Mouse (Mus musculus) WW6 (cell line): ENCODE data around the gene Gal.
A peak's percentile ranks its signal among the peaks of the same experiment; 100 is the strongest.

Experiments used
- DNase-seq: peaks from one replicate; pipeline ENCODE4 v3.0.0-alpha.2; 2013; ENCODE audit warnings: low read depth, low spot score

The Gal gene

DNA sequence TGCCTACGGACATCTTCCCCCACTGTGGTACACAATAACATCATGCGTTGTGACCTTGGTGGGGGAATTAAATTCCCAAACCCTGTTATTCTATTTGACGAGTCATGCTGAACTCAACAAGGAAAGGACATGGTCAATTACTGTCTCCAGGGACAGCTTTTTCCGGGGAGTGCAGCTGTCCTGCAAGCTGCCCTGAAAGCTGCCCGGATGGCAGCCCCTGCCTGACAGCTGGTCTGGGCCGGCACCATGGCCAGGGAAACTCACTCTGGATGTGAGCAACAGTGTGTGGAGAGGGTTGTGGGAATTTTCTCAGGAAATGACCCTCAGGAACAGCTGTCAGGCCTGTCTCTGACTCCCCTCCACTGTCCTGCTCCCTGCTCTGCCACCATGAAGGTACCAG, 8.1 kb upstream of the Gal start:
- no peak for DNase-seq

DNA sequence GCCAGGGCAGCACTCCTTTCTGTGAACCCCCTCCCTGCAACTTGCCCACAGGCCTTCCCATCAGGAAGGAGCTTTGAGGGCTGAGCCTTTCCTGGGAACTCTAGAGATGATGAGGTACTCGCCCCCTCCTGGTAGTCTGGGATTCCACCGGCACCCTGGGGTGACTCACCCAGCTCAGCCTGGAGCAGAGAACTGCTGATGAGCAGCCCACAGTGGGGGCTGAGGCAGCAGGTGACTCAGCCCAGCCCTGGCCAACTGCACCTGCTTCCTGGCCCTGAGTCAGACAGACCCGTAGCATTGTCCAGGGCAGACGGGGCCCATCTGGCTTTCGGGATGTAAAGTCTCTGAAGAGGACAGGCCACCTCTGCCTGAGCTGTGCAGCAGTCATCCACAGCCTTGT, 4.9 kb upstream of the Gal start:
- DNase-seq: no peak

GRCm38 (mm10) chr19:3405531-3406281, 8.6 kb downstream of the Gal start:
- no peak for DNase-seq

DNA sequence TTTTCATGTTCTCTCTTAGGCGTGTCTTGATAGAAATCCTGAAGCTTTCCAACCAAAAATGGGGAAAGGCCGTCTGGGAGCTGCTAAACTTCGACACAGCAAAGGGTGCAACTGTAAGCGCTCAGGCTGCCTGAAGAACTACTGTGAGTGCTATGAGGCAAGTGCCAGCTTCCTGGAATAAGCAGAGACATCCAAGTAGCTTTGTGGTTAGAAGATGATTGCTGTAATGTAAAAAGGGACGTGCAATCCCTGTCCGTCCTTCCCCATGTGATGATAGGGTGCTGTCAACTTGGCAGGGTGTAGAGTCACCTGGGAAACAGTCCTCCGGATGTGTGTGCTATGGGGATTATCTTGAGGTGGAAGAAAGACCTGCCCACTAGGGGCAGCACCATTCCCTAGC, 10.3 kb downstream of the Gal start:
- DNase-seq: no peak

GRCm38 (mm10) chr19:3402390-3402789, 12.0 kb downstream of the Gal start:
- DNase-seq: no peak

- no peak for DNase-seq
Measured at GRCm38 (mm10) chr19:3401943-3402342, 12.4 kb downstream of the Gal start.

DNA sequence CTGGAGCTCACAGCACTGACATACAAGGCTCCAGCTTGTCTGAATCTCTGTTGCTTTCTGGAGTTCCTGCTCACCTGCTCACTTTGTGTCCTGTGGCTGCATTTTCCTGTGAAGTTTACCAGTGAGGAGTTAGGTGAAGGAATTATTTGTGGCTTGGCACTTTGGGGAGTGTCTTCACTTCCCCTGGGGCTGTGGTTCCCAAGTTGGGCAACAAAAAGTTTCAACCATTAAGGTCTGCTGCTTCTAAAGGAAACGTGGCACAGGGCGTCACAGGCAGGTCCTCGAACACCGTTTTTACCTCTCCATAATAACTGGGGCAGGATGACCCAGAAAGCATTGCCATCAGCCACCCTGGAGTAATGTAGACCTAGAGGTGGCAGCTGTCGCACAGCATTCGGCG, 12.8 kb downstream of the Gal start:
- no peak for DNase-seq

DNA sequence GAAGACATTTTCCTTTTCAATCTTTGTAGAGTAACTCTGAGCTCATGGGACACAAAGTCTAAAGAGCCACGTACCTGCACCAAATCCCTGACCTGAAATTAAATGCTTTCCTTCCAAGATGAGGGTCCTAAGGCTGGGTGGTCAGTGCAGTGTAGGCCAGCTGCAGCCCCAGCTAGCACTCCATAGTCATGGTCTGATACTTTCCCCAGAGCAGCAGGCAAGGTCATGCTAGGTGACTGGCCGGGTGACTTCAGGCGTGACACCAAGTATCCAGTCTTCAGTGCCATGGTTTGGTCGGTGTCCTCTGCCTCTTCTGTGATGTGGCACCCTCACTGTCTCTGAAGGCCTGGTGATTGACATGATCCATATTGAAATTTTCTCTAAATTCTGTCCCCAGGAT, 14.3 kb downstream of the Gal start:
- DNase-seq: no peak

DNA sequence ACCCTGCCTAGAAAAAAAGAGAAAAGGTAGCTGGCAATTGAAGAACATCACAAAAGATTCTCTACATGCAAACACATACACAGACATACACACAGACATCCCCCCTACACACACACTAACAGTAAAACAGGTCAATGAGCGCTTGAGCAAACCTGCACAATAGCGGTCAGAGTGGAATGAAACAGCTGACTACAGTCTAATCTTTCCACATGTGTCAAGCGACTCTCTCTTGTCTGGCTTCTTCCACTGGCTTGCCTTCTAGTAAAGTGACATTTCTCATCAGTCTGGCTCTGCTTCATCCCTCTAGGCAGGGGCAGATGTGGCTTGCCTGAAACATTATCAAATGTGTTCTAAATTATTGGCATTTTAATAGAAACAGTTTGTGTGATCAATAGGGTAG, 20.1 kb downstream of the Gal start:
- no peak for DNase-seq

- DNase-seq: no peak
Measured at GRCm38 (mm10) chr19:3392384-3392783, 22.0 kb downstream of the Gal start.

DNA sequence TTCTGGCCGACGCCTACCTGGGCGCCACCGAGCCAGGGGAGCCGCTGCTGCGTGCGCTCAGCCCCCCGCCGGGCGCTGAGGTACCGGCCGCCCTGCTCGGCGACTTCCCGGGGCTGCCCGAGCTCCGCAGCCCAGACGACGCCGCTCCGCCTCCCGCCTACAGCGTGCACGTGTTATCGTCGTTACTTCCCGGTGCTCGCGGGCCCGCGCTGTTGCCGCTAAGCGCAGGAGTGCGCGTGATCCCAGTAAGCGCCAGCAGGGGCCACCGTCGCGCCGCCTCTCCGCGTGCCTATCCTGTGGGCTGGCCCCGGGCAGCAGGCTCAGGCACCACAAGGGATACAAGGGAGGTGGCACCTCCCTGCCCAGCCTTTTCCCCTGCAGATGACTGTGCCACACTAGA, 25.3 kb downstream of the Gal start:
- DNase-seq: peak; percentile 61

DNA sequence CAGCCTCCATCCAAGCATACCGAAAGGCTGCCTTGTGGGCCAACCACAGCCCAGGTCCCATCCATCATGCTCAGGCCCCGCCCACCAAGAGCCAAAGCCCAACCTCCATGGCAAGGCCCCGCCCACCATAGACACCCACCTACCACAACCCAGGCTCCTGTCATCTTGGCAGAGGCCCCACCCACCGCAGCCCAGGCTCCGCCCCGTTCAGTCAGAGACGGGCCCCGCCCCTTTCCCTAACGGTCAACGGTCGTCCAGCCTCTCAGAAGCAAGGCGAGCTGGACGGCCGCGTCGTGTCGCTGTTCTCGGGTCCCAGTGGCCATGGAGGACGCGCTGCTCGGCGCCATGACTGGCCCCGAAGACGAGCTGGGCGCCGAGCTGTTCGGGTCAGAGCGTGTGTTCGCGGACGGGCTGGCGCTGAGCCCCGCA, 25.7 kb downstream of the Gal start, which contains the start of gene Tesmin:
Gene Tesmin (plus strand): TSS at position 229 of the 429 bp plus-strand sequence.
- peak; percentile 89 for DNase-seq

- DNase-seq: no peak
Measured at GRCm38 (mm10) chr19:3388061-3388460, 26.3 kb downstream of the Gal start.

- DNase-seq: no peak
Measured at GRCm38 (mm10) chr19:3378614-3379013, 35.7 kb downstream of the Gal start.

DNA sequence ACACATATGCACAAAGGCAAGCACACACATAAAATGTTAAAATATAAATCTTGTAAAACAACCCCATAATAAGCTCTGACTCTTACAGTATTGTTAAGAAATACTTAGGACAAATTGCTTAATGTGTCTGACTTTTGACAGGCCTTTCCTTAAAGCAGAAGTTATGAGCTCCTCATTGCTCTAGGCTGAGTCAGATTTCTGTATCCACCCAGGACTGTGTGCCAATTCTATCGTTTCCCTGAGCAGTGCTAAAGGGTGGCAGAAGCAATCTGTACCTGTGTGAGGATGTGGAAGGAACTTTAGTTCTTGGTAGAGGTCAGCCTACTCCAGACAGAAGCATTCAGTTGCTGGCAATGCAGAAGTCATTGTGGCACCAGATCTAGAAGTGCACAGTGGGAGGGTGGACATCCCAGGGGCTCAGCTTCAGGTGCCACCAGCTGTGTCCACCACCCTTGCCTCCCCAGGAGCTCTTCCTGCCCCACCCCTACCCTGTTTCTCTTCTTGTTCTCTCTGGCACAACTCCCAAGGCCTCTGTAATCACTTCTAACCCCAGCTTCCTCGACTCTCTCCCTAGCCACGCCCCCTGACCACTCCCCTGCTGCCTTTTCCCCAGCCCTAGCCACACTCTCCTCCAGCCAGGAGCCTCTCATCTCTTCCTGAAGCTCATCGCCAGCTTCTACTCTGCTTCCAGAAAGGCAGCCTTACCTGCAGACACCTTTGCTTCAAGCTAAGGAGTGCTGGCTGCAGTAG, 37.2 kb downstream of the Gal start:
- DNase-seq: no peak

DNA sequence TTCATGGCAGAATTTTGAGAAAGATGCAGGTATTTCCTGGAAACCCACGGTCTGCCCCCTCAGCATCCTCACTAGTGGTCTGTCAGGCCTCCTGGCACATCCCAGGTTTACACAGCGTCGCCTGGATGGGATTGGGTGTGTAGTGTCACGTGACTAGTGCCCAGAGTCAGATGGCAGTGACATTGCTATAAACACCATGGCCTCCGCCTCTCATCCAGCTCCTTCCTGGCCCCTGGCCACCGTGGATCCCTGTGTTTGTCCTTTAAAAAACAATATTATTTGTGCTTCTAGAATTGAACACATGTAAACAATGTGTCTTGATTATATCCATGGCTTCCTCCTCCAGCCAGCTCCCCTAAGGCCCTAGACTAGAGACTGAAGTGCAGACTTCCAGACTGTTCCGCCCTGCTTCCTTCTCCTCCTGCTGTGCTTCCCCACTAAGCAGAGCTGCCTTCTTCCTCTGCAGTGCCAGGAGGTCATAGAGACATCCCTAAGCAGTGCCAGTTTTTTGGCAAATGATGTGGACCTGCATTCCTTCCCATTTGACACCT, 38.3 kb downstream of the Gal start:
- no peak for DNase-seq

DNA sequence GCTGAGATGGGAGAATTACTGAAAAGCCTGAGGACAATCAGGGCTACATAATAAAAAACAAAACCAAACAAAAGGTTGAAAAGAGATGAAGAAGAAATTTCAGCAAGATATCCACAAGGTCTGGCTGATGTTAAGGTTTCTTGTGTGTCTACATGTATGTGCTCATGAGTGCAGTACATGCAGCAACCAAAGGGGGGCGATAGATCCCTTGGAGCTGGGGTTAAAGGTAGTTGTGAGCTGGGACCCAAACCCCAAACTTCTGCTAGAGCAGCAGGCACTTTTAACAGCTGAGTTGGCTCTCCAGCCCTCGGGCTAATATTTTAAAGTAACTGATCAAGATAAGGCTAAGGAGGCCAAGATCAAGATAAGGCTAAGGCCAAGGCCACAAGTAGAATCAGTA, 40.3 kb downstream of the Gal start:
- DNase-seq: peak; percentile 43

GRCm38 (mm10) chr19:3373380-3373779, 41.0 kb downstream of the Gal start:
- no peak for DNase-seq

DNA sequence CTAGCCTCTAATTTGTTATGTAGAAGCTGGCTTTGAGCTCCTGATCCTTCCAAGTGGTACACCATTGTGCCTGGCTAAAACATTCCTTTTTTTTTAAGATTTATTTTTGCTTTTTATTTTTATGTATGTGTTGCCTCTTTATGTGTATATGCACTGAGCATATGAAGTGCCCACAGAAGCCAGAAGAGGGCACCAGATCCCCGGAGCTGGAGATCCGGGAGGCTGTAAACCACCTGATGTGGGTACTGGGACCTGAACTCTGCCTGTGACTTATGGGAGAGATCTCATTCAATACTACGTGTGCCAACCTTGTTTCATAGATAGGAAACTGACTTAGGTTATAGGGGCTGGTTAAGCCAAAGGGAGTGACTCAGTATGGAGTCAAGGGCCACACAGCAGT, 46.1 kb downstream of the Gal start:
- DNase-seq: no peak

- no peak for DNase-seq
Measured at GRCm38 (mm10) chr19:3365089-3365488, 49.3 kb downstream of the Gal start.

DNA sequence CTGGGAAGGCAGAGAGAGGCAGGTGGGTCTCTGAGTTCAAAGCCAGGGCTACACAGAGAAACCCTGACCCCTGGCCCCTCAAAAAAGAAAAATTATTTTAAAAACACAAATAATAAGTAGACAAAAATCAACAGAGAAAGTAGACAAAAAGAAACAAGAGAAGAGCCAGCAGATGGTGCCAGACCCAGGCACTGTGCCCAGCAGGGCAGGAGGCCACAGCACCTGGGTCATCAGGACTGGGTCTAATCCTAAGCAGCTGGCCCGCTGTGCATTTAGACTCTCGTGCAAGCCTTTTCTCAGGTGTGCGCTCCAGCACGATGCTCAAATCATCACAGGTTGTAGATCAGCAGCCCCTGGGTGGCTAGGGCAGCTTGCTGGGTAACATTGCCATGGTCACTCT, 50.8 kb downstream of the Gal start:
- DNase-seq: no peak
